17 mouse cellular contexts compared by ENCODE assay signal in genomic region chr10:90808616-90809310, GRCm38 (mm10).
DNase-seq lines count a peak whose midpoint lies in the region; TF ChIP-seq lines count a peak whose summit lies in the region.
"Had no signal": no experiment of that assay in that cellular context is flagged by ENCODE, and none has a peak within 500 bp of the region (broad histone marks: within the 10 kb centered on the region; RNA-seq: fewer than 3 reads in every experiment).

No protein-coding gene starts in this region.

- H3K36me3 ChIP-seq in C2C12 (ENCODE audit: control insufficient read depth, insufficient read depth) (no peaks in the 10 kb centered on the region), CH12.LX (replicated peaks in 1 of 2; ENCODE audit: control insufficient read depth in 1 of 2, insufficient read depth in 1 of 2, low read length in 1 of 2) (no peaks in the 10 kb centered on the region)
- H3K36me3 ChIP-seq: G1E had no signal

- in situ Hi-C loops in CH12.LX (cut with MboI; ENCODE audit: low pct_ligation_motif_present, low pct_unique_long_range_greater_than_20kb, low sequenced_read_pairs), result loop anchor here (10.0 kb wide), 3 partner anchors 56 to 226 kb away; no protein-coding TSS in a partner anchor

- no peak for TF ChIP-seq POLR2A in CH12.LX (IDR thresholded peaks at IDR 0.05; ENCODE audit: low read depth, low read length)

- H3K79me3 ChIP-seq in C2C12 (ENCODE audit: low read depth), result no peaks in the 10 kb centered on the region

- H3K4me1 ChIP-seq in CH12.LX (ENCODE audit: control insufficient read depth in 1 of 2, insufficient read depth in 2 of 2), result peaks cover 14 to 52% of the 10 kb centered on the region in 2 experiments

- H3K9ac ChIP-seq in CH12.LX (ENCODE audit: insufficient read depth, low read depth), result no peak overlapping the region

- peak overlapping the region; percentile 16; the same call in 1 of the 2 replicates for H3K4me2 ChIP-seq in CH12.LX (ENCODE audit: insufficient read depth, low read depth, poor library complexity, severe bottlenecking)

- peak; percentile 89 for TF ChIP-seq EP300 in CH12.LX (IDR thresholded peaks at IDR 0.05; ENCODE audit: low read length)

- TF ChIP-seq CTCF in C2C12 (IDR thresholded peaks at IDR 0.05; ENCODE audit: control insufficient read depth, insufficient read depth, insufficient read length) (no peak), CH12.LX (conservative IDR thresholded peaks at IDR 0.05 in 1 of 2, IDR thresholded peaks at IDR 0.05 in 1 of 2; ENCODE audit: low read depth in 2 of 2, low read length in 2 of 2) (no peak)

- peaks cover 6% of the 10 kb centered on the region for H3K9me3 ChIP-seq in CH12.LX (replicated peaks; ENCODE audit: low read length)

- intact Hi-C loops in heart, postnatal 25 days (cut with DNase I), result no loop called here

- H3K27me3 ChIP-seq in C2C12 (ENCODE audit: control insufficient read depth, insufficient read depth, insufficient read length) (no peaks in the 10 kb centered on the region), CH12.LX (replicated peaks) (no peaks in the 10 kb centered on the region)

- H3K79me2 ChIP-seq in C2C12 (ENCODE audit: control insufficient read depth, insufficient read depth) (no peaks in the 10 kb centered on the region), CH12.LX (replicated peaks; ENCODE audit: control insufficient read depth, extremely low read depth, insufficient read depth, poor library complexity, severe bottlenecking) (no peaks in the 10 kb centered on the region)

- H3K27ac ChIP-seq in CH12.LX (ENCODE audit: insufficient read depth, low read depth), result no peak overlapping the region

- H3K4me3 ChIP-seq in C2C12 (ENCODE audit: insufficient read depth, poor library complexity, severe bottlenecking), result no peak overlapping the region
- no peak overlapping the region for H3K4me3 ChIP-seq in CH12.LX (replicated peaks in 1 of 3; ENCODE audit: low read depth in 2 of 3, low read length in 2 of 3, poor library complexity in 1 of 3)

- TF ChIP-seq RAD21 in CH12.LX (IDR thresholded peaks at IDR 0.05; ENCODE audit: low read depth, low read length), result no peak

- DNase-seq in CH12.LX (ENCODE audit: extremely low read depth), result peak; percentile 65
- DNase-seq in heart, postnatal 25 days (ENCODE audit: low spot score), result no peak
- DNase-seq in right cerebral cortex, adult 18-20 months, result no peak
- DNase-seq: adrenal gland, adult 2 months; adrenal gland, adult 8-10 months; adrenal gland, postnatal 10 days; adrenal gland, postnatal 14 days; adrenal gland, postnatal 25 days; adrenal gland, postnatal 36 days; B cell, adult 2 months; cerebellum, adult 11 months; cerebellum, adult 11-12 months; cerebellum, adult 18-20 months; cerebellum, adult 2 months; cerebellum, adult 8-10 months had no signal

- H3ac ChIP-seq in C2C12 (ENCODE audit: control insufficient read depth, insufficient read length, low read depth), result peak overlapping the region; percentile 35

- dilution Hi-C loops in CH12.LX (cut with MboI; ENCODE audit: extremely low pct_ligation_motif_present, extremely low pct_unique_long_range_greater_than_20kb, low sequenced_read_pairs), result no loop called here

TF ChIP-seq in C2C12, 6 proteins besides CTCF, POLR2A, EP300 and RAD21:
- TF ChIP-seq MYOG (IDR thresholded peaks at IDR 0.05; ENCODE audit: control insufficient read depth, extremely low read depth, insufficient read length) (no peak), CEBPB (IDR thresholded peaks at IDR 0.05; ENCODE audit: low read depth) (no peak), USF1 (IDR thresholded peaks at IDR 0.05; ENCODE audit: low read depth) (no peak), MYOD1 (IDR thresholded peaks at IDR 0.05; ENCODE audit: control insufficient read depth, insufficient read length, low read depth) (peak; percentile 96), FOSL1 (IDR thresholded peaks at IDR 0.05; ENCODE audit: insufficient read depth, low read length, poor library complexity, severe bottlenecking) (no peak), MAX (IDR thresholded peaks at IDR 0.05) (no peak)

TF ChIP-seq in CH12.LX, 34 proteins besides CTCF, POLR2A, EP300 and RAD21:
- TF ChIP-seq ZKSCAN1 (IDR thresholded peaks at IDR 0.05; ENCODE audit: borderline replicate concordance, low read depth, low read length) (no peak), USF2 (conservative IDR thresholded peaks at IDR 0.05; ENCODE audit: low read depth, low read length) (no peak), IRF4 (IDR thresholded peaks at IDR 0.05; ENCODE audit: low read depth, low read length) (peak; percentile 92), CHD1 (IDR thresholded peaks at IDR 0.05; ENCODE audit: low read depth, low read length) (no peak), MYC (IDR thresholded peaks at IDR 0.05; ENCODE audit: low read depth, low read length) (peak; percentile 81; the same call in 1 of the 2 replicates), ELF1 (IDR thresholded peaks at IDR 0.05; ENCODE audit: low read depth, low read length) (0 out of 2 replicates have a peak, but pooled peaks have one; percentile 11), TBP (conservative IDR thresholded peaks at IDR 0.05; ENCODE audit: low read depth, low read length) (no peak), POLR2AphosphoS2 (IDR thresholded peaks at IDR 0.05; ENCODE audit: low read depth, low read length) (no peak), SIN3A (IDR thresholded peaks at IDR 0.05; ENCODE audit: low read length) (0 out of 2 replicates have a peak, but pooled peaks have one; percentile 32), HCFC1 (IDR thresholded peaks at IDR 0.05; ENCODE audit: low read depth, low read length) (no peak; the same call in 1 of the 2 replicates), MAZ (IDR thresholded peaks at IDR 0.05; ENCODE audit: low read depth, low read length) (no peak), E2F4 (IDR thresholded peaks at IDR 0.05; ENCODE audit: insufficient replicate concordance, low read depth, low read length) (no peak), UBTF (IDR thresholded peaks at IDR 0.05; ENCODE audit: low read depth, low read length) (no peak), KAT2A (IDR thresholded peaks at IDR 0.05; ENCODE audit: insufficient replicate concordance, low read length) (no peak), USF1 (IDR thresholded peaks at IDR 0.05; ENCODE audit: low read depth, low read length) (no peak), JUND (conservative IDR thresholded peaks at IDR 0.05; ENCODE audit: low read depth, low read length) (peak; percentile 89), NRF1 (IDR thresholded peaks at IDR 0.05; ENCODE audit: low read depth, low read length) (no peak), ETS1 (conservative IDR thresholded peaks at IDR 0.05; ENCODE audit: low read depth, low read length) (peak; percentile 92), RCOR1 (conservative IDR thresholded peaks at IDR 0.05; ENCODE audit: low read depth, low read length) (peak; percentile 91), CHD2 (IDR thresholded peaks at IDR 0.05; ENCODE audit: low read length) (peak; percentile 61; the same call in 1 of the 2 replicates), MEF2A (IDR thresholded peaks at IDR 0.05; ENCODE audit: borderline replicate concordance, low read depth, low read length) (peak; percentile 57; the same call in 1 of the 2 replicates), JUN (IDR thresholded peaks at IDR 0.05; ENCODE audit: insufficient read depth, low read depth, low read length) (peak; percentile 96), ZMIZ1 (IDR thresholded peaks at IDR 0.05; ENCODE audit: low read depth, low read length) (no peak), GABPA (IDR thresholded peaks at IDR 0.05; ENCODE audit: insufficient replicate concordance, low read depth, low read length) (peak; percentile 12; the same call in 1 of the 2 replicates), PAX5 (IDR thresholded peaks at IDR 0.05; ENCODE audit: low read length) (no peak), MXI1 (IDR thresholded peaks at IDR 0.05; ENCODE audit: low read depth, low read length) (peak; percentile 58; the same call in 1 of the 2 replicates), MAX (IDR thresholded peaks at IDR 0.05; ENCODE audit: low read length) (peak; percentile 78), MAFK (IDR thresholded peaks at IDR 0.05; ENCODE audit: insufficient replicate concordance, low read length) (peak; percentile 90), BHLHE40 (IDR thresholded peaks at IDR 0.05; ENCODE audit: low read depth, low read length) (peak; percentile 87), ZC3H11A (IDR thresholded peaks at IDR 0.05; ENCODE audit: low read depth, low read length) (no peak), TCF12 (IDR thresholded peaks at IDR 0.05; ENCODE audit: low read depth, low read length) (peak; percentile 67), SMC3 (IDR thresholded peaks at IDR 0.05; ENCODE audit: low read depth, low read length) (peak; percentile 5; the same call in 1 of the 2 replicates), NELFE (IDR thresholded peaks at IDR 0.05; ENCODE audit: low read depth, low read length) (no peak; the same call in 1 of the 2 replicates), ZNF384 (IDR thresholded peaks at IDR 0.05; ENCODE audit: low read depth, low read length) (no peak)
